In genomic region chr6:34862381-34862780, GRCm38 (mm10) we compare ENCODE assay signal across 8 mouse cellular contexts. TPM values are rescaled to one million over a fixed set of nuclear protein-coding genes. Genes with fewer than 3 reads are reported as not detected.
A peak's percentile ranks its signal among the peaks of the same experiment; 100 is the strongest.
DNase-seq lines count a peak whose midpoint lies in the region; ATAC-seq lines count a peak whose summit lies in the region.

No protein-coding gene starts in this region.

- ATAC-seq in activated CD4-positive, CD25-positive, alpha-beta regulatory T cell, adult 4 months = peak; percentile 67
- ATAC-seq in intestine, embryonic 16.5 days = no peak
- ATAC-seq in megakaryocyte progenitor cell, adult 5-6 weeks (replicated peaks; ENCODE audit: poor library complexity) = peak; percentile 62
- no peak for ATAC-seq in hindbrain, embryonic 12.5 days (ENCODE audit: low FRiP score)

- 0 out of 2 replicates have a peak overlapping the region, but pooled peaks have one; percentile 28 for H3K27ac ChIP-seq in intestine, embryonic 16.5 days (ENCODE audit: low read length)
- H3K27ac ChIP-seq in hindbrain, embryonic 12.5 days = no peak overlapping the region

- H3K4me1 ChIP-seq in intestine, embryonic 16.5 days (ENCODE audit: control insufficient read depth, insufficient read depth, low read length) = peaks cover 30% of the 10 kb centered on the region
- peaks cover 3% of the 10 kb centered on the region; the same call in 1 of the 2 replicates for H3K4me1 ChIP-seq in hindbrain, embryonic 12.5 days

- peak overlapping the region; percentile 46 for H3K4me2 ChIP-seq in intestine, embryonic 16.5 days (ENCODE audit: low read depth, low read length)
- no peak overlapping the region for H3K4me2 ChIP-seq in hindbrain, embryonic 12.5 days (replicated peaks)

- H3K27me3 ChIP-seq in intestine, embryonic 16.5 days (replicated peaks; ENCODE audit: control insufficient read depth, insufficient read depth, low read length) = no peaks in the 10 kb centered on the region
- H3K27me3 ChIP-seq in hindbrain, embryonic 12.5 days = no peaks in the 10 kb centered on the region

- H3K4me3 ChIP-seq in intestine, embryonic 16.5 days (ENCODE audit: low read length) = peak overlapping the region; percentile 45
- H3K4me3 ChIP-seq in hindbrain, embryonic 12.5 days = no peak overlapping the region

- DNase-seq in gastrocnemius, adult 18-20 months (ENCODE audit: low spot score) = peak; percentile 59
- DNase-seq in gastrocnemius, postnatal 4 days (ENCODE audit: low spot score in 2 of 2) = no peak
- DNase-seq in urinary bladder, adult 18-20 months (ENCODE audit: low spot score in 2 of 2) = no peak
- no peak for DNase-seq in retina, embryonic 14.5 days (ENCODE audit: low spot score)

- 91% methylated on average over 6 of the region's 6 CpGs for WGBS in intestine, embryonic 16.5 days
- WGBS in hindbrain, embryonic 12.5 days = 92% methylated on average over 6 of the region's 6 CpGs

- no peaks in the 10 kb centered on the region for H3K36me3 ChIP-seq in intestine, embryonic 16.5 days (ENCODE audit: control insufficient read depth, insufficient read depth, low read length)
- H3K36me3 ChIP-seq in hindbrain, embryonic 12.5 days = no peaks in the 10 kb centered on the region

- H3K9ac ChIP-seq in intestine, embryonic 16.5 days (ENCODE audit: low read depth, low read length) = peak overlapping the region; percentile 56; the same call in 1 of the 2 replicates
- H3K9ac ChIP-seq in hindbrain, embryonic 12.5 days = no peak overlapping the region

- H3K9me3 ChIP-seq in intestine, embryonic 16.5 days (ENCODE audit: control insufficient read depth, low read length) = no peaks in the 10 kb centered on the region; the same call in 1 of the 2 replicates
- no peaks in the 10 kb centered on the region for H3K9me3 ChIP-seq in hindbrain, embryonic 12.5 days (replicated peaks)

RNA-seq across cellular contexts. Expression of gene Tmem140, which starts 0.6 kb away (rescaled TPM):
- 10 to 100 TPM; 30.5 to 42.8 TPM for total RNA-seq in gastrocnemius, adult 18-20 months (2021)
- 1 to 10 TPM; 8.6 to 9.7 TPM for total RNA-seq in gastrocnemius, postnatal 4 days (2021)
- 10 to 100 TPM; 16.8 to 22.6 TPM for polyA plus RNA-seq in activated CD4-positive, CD25-positive, alpha-beta regulatory T cell, adult 4 months (2017; shearing (Covaris generic))
- 1.8 TPM in 2 replicates for polyA plus RNA-seq in intestine, embryonic 16.5 days (2015; fragmentation: Nextera tagmentation; extraction: Ambion mirVana)
- total RNA-seq in megakaryocyte progenitor cell, adult 5-6 weeks (2015) = 0.10 and 1.2 TPM in 2 replicates
- 0.33 and 0.88 TPM in 2 replicates for total RNA-seq in megakaryocyte progenitor cell, adult 5-6 weeks (2017)
- 1.5 and 1.8 TPM in 2 replicates for polyA plus RNA-seq in hindbrain, embryonic 12.5 days (2016; fragmentation: Nextera tagmentation; extraction: Ambion mirVana)

RNA-seq across cellular contexts. Expression of gene Cyren, which starts 15.5 kb away (rescaled TPM):
- 1 to 10 TPM; 2.8 to 3.7 TPM for total RNA-seq in gastrocnemius, adult 18-20 months (2021)
- 1 to 10 TPM; 7.9 TPM for total RNA-seq in gastrocnemius, postnatal 4 days (2021)
- polyA plus RNA-seq in activated CD4-positive, CD25-positive, alpha-beta regulatory T cell, adult 4 months (2017; shearing (Covaris generic)) = 1 to 10 TPM; 4.9 to 6.0 TPM
- 11.4 and 11.9 TPM in 2 replicates for polyA plus RNA-seq in intestine, embryonic 16.5 days (2015; fragmentation: Nextera tagmentation; extraction: Ambion mirVana)
- 5.1 and 5.6 TPM in 2 replicates for total RNA-seq in megakaryocyte progenitor cell, adult 5-6 weeks (2015)
- 2.5 and 2.9 TPM in 2 replicates for total RNA-seq in megakaryocyte progenitor cell, adult 5-6 weeks (2017)
- 14.4 TPM in 2 replicates for polyA plus RNA-seq in hindbrain, embryonic 12.5 days (2016; fragmentation: Nextera tagmentation; extraction: Ambion mirVana)

RNA-seq across cellular contexts. Expression of gene Wdr91, which starts 48.3 kb away (rescaled TPM):
- total RNA-seq in gastrocnemius, adult 18-20 months (2021) = 1 to 10 TPM; 4.7 to 6.4 TPM
- total RNA-seq in gastrocnemius, postnatal 4 days (2021) = 10 to 100 TPM; 17.5 to 18.7 TPM
- 10 to 100 TPM; 17.8 to 22.1 TPM for polyA plus RNA-seq in activated CD4-positive, CD25-positive, alpha-beta regulatory T cell, adult 4 months (2017; shearing (Covaris generic))
- polyA plus RNA-seq in intestine, embryonic 16.5 days (2015; fragmentation: Nextera tagmentation; extraction: Ambion mirVana) = 7.2 and 7.5 TPM in 2 replicates
- total RNA-seq in megakaryocyte progenitor cell, adult 5-6 weeks (2015) = 5.8 and 6.1 TPM in 2 replicates
- total RNA-seq in megakaryocyte progenitor cell, adult 5-6 weeks (2017) = 20.5 and 22.7 TPM in 2 replicates
- polyA plus RNA-seq in hindbrain, embryonic 12.5 days (2016; fragmentation: Nextera tagmentation; extraction: Ambion mirVana) = 13.1 and 13.6 TPM in 2 replicates

RNA-seq across cellular contexts. Expression of gene Stra8, which starts 57.6 kb away (rescaled TPM):
- not detected for total RNA-seq in gastrocnemius, adult 18-20 months (2021)
- total RNA-seq in gastrocnemius, postnatal 4 days (2021) = not detected
- polyA plus RNA-seq in activated CD4-positive, CD25-positive, alpha-beta regulatory T cell, adult 4 months (2017; shearing (Covaris generic)) = under 1 TPM in 1 of 2 experiments, not detected in 1; 0.28 TPM
- not detected in 2 replicates for polyA plus RNA-seq in intestine, embryonic 16.5 days (2015; fragmentation: Nextera tagmentation; extraction: Ambion mirVana)
- total RNA-seq in megakaryocyte progenitor cell, adult 5-6 weeks (2015) = not detected in 2 replicates
- total RNA-seq in megakaryocyte progenitor cell, adult 5-6 weeks (2017) = not detected in 2 replicates
- not detected in 2 replicates for polyA plus RNA-seq in hindbrain, embryonic 12.5 days (2016; fragmentation: Nextera tagmentation; extraction: Ambion mirVana)

Comparison
In these comparisons a context has a peak if more than half of its experiments do, and no peak if none do; other contexts are left out.
1. ATAC-seq: peak in activated CD4-positive, CD25-positive, alpha-beta regulatory T cell, adult 4 months (single experiment) and megakaryocyte progenitor cell, adult 5-6 weeks (single experiment); none in intestine, embryonic 16.5 days (single experiment) and hindbrain, embryonic 12.5 days (single experiment).
2. RNA of gene Tmem140, which starts 0.6 kb away (total RNA-seq): 30.5 to 42.8 TPM in gastrocnemius, adult 18-20 months and 8.6 to 9.7 TPM in gastrocnemius, postnatal 4 days; 0.10 to 1.2 TPM in megakaryocyte progenitor cell, adult 5-6 weeks; every median in the first group is over 4 times any median in the second.